Mouse (Mus musculus) urinary bladder, postnatal 36 days (tissue): ENCODE data around the gene Mpzl1.
"Not testable (repeated sequence)": the region's sequence is repeated elsewhere in the genome, so short reads cannot be mapped to it uniquely, and the experiment has no call there.

Experiments
- DNase-seq, 2 experiments: peaks; one replicate each; pipeline ENCODE4 v3.0.0; 2022; ENCODE audit warnings: low spot score in 2 of 2, mixed read lengths in 1 of 2

Gene Mpzl1

DNA sequence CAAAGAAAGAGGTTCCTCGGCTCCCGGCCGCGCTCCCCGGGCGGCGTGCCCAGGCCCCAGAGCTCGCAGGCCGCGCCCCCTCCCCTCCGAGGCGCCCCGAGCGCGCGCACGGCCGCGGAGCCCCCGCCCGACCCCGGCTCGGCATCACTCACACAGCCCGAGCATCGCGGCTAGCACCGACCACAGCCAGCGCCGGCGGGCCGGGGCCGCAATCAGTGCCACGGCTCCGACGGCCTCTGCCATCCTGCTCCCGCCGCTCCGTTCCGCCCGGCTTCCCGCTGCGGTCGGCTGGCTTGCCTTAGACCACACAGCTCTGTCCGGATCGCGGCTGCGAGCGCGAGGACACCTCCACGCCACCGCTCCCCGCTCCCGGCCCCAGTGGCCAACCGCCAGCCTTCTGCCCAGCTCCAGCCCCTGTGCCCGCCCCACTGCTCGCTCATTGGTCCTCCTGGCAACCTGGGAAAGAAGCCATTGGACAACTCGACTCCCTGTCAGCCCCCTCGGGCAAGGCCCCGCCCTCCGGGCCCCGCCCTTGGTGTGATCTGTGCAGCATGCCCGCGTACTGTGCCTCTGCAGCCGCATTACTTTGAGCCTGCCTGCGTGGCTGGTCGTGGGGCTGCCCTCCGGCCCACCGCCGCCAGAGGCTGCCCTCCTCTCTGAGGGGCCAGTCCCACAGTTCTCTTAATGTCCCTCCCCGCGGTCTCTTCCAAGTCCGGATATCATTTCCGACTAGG lies at the start of gene Mpzl1:
Gene Mpzl1 (minus strand): TSS at position 388 of the 734 bp plus-strand sequence.
- DNase-seq: peak; percentile 98 to 99

DNA sequence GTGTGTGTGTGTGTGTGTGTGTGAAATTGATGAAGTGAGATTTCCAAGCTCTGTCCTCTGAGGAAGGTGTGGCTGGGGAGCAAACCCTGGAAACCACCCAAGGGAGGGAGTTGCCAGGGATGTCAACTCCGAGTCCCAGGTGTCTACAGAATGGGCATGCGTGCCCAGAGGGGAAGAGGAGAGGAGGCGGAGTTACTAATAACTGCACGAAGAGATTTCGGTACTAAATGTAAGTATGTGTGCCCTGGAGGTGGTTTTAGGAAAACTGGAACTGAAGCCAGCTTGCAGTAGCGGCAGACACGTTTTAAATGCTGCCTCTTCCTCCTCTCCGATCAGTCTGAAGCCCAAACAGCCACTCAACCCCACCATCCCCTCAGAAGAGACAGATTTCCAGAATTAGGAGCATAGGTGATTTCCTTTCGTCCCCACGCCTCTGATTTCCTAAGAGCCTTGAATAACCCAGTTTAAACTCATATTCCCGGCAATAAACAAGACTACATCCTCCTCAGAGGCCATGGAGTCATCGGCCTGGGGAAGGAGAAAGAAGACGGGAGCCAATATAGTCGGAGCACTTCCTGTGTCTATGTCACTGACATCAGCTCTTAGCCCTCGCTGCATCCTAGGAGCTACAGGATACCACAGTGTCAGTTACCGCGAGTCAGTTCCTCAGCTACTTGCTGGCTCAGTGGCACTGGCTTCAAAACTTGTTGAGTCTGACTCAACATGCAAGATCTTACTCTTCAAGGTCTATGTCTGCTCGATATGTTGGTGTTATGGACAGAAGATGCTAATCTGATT lies 47.9 kb upstream of the Mpzl1 start:
- DNase-seq: no peak

DNA sequence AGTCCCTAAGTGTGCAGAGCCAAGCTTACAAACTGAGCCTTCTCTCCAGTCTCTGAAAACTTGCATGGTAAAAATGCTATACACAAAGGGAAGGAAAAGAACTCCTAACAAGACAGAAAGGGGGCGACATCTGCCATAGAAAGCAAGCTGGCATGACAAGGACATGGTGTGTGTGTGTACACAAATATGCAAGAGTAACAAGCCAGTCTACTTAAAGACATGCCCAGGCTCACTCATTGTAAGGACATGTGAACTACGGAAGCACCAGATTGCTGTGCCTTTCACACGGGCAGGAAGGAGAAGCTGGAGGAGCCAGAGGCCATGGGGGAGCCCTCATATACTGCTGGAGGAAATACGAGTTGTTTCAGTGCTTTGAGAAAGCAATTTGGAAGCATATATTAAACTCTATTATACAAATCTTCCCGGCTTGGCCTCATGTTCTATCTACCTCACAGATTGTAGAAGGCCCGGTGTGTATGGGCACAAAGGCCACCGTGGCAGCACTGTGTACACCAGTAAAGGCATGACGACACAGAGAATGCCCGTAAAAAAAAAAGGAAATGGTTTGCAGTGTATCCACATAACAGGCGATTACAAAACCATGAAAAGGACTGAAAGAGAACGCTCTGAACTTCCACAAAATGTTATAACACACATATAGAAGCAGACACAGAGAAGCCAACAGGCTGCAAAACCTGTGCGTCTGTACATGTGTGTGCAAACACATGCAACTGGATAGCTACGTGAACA lies 46.9 kb upstream of the Mpzl1 start:
- DNase-seq: no peak

DNA sequence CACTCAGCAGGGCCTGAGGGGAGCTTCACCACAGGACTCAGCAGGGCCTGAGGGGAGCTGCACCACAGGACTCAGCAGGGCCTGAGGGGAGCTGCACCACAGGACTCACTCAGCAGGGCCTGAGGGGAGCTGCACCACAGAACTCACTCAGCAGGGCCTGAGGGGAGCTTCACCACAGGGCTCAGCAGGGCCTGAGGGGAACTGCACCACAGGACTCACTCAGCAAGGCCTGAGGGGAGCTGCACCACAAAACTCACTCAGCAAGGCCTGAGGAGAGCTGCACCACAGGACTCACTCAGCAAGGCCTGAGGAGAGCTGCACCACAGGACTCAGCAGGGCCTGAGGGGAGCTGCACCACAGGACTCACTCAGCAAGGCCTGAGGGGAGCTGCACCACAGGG lies 45.7 kb upstream of the Mpzl1 start:
- DNase-seq: not testable (repeated sequence)

DNA sequence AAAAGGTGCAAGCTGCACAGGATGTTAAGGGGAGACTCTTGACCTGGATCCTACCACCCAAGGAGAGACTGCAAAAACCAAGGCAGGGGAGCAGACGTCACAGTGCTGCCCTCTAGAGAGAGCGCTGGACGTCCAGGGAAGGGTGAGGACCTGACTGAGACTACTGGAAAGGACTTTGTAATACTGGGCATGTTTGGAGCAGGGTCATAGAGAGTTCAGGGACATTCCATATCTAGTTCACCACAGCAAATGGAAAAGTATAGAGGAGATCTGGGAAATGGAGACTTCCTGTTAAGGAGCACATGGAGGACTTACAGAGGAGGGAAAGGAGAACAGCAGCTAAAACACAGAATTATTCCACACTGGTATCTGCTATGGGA lies 45.3 kb upstream of the Mpzl1 start:
- DNase-seq: no peak

DNA sequence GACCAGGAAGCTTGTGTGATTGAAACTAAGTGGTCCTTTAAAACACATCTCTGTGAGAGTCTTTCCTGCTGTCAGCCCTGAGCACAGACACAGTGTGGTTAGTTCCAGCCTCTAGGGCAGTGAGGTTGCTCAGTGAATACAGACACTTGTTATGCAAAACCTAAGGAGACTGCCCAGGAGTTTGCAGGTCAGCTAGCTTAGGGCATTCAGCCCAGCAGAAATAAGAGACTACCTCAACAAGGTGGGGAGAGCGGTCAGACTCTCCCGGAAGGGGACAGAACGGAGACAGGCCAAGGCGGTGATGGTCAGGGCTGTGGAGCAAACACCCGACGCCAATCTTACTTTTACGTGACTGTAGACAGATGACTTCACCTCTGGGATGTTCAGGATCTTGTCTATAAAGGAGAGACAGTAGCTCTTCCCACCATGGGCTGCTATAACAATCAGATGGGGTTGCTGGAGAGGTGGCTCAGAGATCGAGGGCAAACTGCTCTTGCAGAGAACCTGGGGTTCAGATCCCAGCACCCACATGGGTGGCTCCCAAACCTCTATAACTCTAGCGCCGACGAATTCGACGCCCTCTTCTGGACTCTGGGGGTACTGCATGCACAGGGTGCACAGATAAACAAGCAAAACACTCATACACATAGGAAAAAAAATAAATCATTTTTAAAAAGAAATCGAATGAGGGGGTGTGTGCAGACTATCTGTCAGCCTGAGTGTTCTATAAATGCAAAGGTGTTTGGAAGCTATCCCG lies 44.7 kb upstream of the Mpzl1 start:
- DNase-seq: no peak

DNA sequence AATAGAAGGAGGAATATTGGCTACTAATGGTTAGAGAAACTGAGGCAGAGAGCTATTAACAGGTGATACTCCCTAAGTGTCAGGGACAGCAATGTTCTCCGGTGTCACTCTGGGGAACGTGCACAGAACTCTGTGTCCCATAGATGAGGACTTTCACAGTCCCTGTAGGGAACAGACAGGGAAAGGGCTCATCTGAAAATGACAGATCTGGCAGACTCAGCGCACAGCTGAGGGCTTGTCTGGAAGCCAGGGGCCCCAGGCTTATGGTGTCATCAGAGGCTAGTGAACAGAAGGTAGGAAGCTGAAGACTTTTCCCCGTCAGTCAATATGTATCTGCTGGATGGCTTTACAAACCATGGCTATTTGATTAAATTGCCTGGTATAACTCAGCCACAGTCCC lies 43.2 kb upstream of the Mpzl1 start:
- no peak for DNase-seq

DNA sequence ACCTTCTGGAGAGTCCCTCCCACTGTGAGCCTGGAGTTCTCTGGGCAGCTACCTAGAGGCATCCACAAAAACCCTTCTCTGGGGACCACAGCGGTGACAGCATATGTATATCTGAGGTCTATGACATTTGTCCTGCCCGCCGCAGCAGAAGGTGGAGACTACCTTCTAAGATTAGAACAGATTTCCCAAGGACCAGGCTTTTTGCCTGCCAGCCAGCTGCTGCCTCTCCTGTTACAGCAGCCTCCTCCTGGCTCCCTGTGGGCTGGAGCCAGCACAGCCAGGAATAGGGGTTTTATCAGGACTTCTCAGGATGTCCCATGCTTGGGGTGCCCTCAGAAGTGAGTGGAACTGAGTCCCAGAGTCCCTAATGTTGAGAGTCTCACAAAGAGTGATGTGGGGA lies 42.7 kb upstream of the Mpzl1 start:
- DNase-seq: no peak

DNA sequence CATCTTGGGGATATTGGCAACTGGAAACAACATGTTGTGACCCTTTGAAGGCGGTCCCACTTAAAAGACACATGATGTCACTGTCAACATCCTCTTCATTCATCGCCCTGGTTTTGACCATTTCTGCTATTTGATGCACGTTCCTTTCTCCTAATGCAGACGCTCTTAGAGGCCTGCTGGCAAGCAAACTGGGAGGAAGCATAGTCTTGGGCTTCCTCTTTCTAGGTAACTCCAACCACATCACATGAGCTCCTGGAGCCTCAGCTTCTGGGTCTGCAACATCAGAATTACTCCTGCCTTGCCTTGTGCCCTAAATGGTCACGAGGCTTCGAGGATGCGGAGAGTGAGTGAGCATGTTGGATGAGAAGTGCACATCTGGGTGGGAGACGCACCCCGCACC lies 40.8 kb upstream of the Mpzl1 start:
- no peak for DNase-seq

DNA sequence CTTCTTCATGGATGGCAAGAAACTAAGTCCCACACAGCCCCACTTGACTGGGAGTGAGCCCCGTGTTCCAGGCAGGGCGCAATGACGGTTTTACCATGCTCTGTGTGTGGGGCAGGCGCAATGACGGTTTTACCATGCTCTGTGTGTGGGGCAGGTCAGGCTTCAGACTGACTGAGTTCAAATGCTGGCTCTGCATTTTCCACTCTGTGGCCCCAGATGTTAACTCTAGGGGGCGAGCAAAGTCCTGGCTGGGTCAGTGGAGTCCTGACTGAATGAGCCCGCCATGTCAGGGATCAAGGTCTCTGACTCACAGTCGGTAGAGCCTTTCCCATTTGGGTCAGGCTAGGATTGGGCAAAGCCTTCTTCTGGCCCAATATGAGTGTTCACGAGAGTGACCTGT lies 38.0 kb upstream of the Mpzl1 start:
- no peak for DNase-seq

DNA sequence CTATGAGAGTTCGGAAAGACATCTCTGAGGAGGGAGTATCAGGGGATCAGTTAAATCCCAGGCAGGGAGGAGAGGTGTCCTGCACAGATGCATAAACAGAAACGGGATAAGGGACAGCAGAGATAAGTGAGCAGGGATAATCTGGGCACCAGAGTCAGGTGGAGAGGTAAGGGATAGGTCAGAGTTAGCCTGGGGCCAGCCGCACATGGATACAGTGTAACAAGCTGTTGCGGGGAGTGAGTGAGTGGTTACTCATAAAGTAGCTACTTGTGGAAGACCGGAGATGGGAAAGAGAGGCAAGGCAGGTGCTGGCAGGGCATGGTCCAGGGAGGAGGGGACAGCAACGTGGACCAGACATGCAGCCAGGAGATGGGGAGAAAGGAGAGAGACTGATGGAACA lies 35.7 kb upstream of the Mpzl1 start:
- DNase-seq: no peak

DNA sequence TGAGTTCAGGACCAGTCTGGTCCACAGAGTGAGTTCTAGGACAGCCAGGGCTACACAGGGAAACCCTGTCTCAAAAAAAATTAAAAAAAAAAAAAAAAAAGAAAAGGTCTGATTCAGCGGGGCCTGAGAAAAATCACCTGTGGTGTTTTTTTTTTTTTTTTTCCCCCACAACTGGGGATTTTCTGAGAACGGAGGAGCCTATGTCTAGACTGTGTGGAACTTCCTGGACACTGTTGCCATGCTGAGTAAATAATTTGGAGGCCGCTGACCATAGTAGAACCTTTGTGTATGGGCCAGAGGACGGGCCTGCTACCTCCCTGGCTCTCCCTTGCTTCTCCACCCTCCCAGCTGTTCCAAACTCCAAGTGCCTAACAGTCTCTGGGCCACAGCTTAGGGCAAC lies 34.6 kb upstream of the Mpzl1 start:
- DNase-seq: no peak

DNA sequence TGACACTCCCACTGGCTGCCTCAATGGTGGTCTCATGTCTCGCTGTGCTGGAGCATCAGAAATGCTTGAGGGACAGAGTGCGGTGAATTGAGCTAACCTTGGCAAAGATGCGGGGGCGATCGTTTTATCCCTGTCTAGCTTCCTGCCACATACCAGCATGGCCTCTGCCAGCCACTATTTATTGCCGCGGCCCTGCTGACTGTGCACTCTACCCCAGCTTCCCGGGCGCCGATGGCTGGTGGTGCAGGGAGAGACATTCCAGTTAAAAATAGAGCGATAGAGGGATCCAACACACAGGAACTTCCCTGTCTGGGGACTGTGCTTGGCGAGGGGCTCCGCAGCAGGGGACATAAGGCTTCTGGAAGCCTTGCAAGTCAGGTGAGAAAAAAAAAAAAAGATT lies 33.0 kb upstream of the Mpzl1 start:
- no peak for DNase-seq

DNA sequence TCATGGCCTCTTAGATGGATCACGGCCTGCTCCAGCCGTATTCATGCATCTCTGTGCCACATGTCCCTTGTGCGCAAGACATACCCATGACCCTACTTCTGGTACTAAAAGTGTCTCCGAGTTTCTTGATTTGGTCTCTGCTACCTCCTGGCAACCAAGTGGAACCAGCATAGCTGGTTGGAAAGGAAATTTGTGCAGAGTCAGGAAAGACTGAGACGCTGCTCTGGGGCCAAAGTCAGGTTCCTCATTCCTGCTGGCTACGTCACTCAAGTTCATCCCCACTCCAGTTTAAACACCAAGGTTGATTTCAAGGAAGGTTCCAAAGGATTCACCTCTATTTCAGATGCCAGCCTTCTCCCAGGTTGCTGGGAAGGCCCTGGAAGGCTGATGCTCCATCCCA lies 32.6 kb upstream of the Mpzl1 start:
- no peak for DNase-seq

DNA sequence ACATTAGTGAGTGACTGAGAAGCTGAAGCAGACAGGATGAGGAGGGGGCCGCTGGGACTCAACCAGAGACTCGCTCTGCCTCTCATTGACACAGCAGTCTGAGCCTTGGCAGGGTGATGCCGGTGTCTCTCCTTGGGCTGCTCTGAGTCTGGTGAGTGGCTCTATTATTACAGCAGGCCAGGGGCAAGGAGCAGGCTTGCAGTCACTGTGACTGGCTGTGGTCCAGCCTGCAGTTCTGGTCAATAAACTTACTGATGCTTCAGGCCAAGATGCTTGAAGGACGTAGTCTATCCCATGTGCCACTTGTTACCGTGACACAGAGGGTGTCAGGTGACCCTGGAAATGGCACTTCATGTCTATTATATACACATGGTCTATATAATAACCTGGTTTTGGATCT lies 31.4 kb upstream of the Mpzl1 start:
- no peak for DNase-seq

DNA sequence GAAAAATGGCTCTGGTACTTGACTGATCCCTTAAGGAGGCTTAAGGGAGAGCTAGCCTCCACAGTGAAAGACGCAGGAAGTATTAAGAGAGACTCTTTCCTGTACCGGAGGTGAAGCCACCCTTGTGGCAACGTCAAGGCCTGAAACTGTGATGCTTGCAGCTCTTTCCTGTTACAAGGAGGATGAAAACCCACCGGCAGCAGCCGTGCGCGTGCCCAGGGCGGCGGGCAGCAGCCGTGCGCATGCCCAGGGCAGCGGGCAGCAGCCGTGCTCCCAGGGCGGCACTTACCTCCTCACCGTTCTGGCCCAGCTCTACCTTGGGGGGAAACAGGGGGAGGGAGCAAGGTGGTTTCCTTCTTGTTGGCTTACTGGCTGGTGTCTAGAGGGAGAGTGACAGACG lies 28.9 kb upstream of the Mpzl1 start:
- DNase-seq: no peak

DNA sequence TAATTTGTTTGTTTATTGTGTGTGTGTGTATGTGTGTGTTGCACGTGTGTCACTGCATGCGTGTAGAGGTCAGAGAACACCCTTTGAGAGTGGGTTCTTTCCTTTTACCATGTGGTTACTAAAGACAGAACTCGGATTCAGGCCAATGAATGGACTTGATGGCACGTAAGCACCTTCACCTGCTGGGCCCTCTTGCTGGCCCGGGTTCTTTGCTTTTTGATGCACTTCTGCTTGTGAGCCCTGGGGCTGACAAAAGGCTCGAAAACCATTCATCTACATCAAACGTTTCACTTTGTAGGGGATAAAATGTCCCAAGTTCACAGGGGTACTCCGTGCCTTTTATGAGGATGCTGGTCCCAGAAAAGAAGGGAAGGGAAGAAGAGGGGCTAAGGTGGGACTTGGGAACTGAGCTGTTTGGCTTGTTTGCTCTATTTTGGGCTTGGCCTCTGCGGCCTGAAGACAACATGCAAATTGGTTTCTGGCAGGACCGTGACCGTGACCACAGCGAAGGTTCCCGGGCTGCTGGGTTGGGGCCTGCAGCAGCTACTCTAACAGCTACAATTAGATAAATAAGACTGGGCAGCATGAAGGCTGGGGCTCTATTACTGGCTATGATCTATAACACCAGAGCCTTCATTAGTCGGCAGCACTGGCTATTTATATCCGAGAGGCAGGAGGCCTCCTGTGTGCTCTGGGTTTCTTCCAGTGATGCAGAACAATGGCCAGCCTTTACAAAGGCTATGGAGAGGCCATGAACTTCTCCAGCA lies 28.3 kb upstream of the Mpzl1 start:
- DNase-seq: no peak

DNA sequence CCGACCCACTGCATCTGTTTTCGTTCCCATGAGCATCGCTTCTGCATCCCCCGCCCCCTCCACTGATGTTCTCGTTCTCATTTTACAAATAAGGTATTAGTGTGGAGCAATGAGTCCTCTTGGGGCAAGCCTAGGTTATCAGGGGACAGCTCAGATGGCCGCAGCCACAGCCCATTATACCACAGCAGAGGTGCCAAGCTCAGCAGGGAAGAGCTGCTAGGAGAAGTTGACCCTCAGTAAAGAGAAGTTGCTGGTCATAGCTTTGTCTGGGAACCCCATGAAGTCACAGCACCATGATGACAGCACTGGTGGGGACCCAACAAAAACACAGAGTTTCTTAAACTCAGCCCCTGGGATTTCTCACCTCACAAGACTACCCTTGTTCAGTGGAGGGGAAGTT lies 27.4 kb upstream of the Mpzl1 start:
- no peak for DNase-seq

DNA sequence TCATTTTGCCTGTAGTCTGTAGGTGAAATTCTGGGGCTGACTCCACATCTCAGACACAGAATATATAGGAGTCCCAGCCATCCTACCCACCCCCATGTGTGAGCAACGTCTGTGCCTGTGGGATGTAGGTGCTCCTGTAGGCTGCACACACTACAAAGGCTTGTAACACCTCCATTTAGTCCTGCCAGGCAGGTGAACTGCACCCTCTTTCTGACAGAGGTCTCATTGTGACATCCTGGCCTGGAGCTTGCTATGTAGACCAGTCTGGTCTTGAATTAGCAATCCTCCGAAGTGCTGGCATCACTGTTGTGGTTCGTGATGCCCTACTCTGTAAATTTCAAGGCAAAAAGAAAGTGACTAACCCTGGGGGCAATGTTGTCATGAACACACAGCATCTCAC lies 26.9 kb upstream of the Mpzl1 start:
- no peak for DNase-seq

DNA sequence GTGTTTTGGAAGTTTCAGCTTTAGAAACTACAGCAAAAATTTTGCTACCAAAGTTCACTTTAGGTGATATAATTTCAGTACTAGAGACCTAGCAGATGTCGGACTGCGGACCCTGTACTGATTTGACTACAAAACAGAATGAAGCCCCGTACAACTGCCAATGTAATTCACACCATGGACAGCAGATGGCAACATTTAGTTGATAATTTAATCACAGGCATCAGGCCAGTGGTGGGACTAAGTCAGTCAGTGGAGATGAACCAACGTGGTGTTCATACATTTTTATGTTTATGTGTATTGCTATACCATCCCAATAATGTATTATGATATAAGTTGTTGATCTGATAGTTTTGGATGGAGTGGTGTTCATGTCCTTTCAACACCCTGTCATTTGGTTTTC lies 26.4 kb upstream of the Mpzl1 start:
- DNase-seq: peak in 1 of 2 experiments; percentile 46

DNA sequence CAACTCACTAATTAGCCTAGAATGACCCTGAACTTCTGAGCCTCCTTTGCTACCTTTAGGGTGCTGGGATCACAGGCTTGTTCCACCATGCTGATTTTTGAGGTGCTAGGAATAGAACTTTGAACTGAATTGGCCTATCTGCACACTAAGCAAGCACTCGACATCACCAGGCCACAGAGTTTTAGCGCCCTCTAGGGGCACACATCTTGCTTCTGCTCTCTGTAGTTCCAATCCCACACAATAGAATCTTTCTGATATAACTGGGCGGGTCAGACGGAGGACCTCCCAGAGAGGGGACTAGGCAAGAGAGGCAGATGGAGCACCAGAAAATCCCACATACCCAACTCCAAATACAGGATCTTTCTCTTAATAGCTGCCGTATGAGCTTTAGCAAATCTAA lies 24.3 kb upstream of the Mpzl1 start:
- peak; percentile 63 to 70 for DNase-seq
